Mouse (Mus musculus) intestine, postnatal 0 days (tissue): ENCODE results near the gene Afdn. TPM values are rescaled to one million over a fixed set of nuclear protein-coding genes. Genes with fewer than 3 reads are reported as not detected.

ENCODE experiments used
- polyA plus RNA-seq: library from polyadenylated mRNA; unstranded; fragments of >200 nt; fragmentation: Nextera tagmentation; extraction: Ambion mirVana; gene quantifications from 2 replicates; pipeline ENCODE4 v1.2.1, GENCODE M21; 2015

Afdn gene
- polyA plus RNA-seq, 1 experiment from 2014 or later: 67.1 TPM

Other genes with a start within 250 kb of the Afdn start
- 1.1 and 1.4 TPM in 2 replicates for gene Tcte2, start 1.3 kb downstream of the Afdn start, polyA plus RNA-seq
- gene Gm7168, start 187.8 kb downstream of the Afdn start, polyA plus RNA-seq: not detected in 2 replicates
- not detected in 2 replicates for gene Gm7356, start 243.2 kb downstream of the Afdn start, polyA plus RNA-seq